Mouse (Mus musculus) thymus, adult 2 months (tissue): ENCODE results near the gene Mxd1. TPM values are rescaled to one million over a fixed set of nuclear protein-coding genes. Genes with fewer than 3 reads are reported as not detected.

Source experiments
- DNase-seq: peaks from one replicate; pipeline ENCODE4 v3.0.0; 2021
- H3K27ac ChIP-seq: fragments of 200-500 bp; 2 replicates; pipeline ENCODE4 v1.5.1; 2012; ENCODE audit warnings: low read length, control low read depth; ENCODE audit not compliant: control insufficient read depth, insufficient read depth
- H3K27me3 ChIP-seq: fragments of 200-500 bp; 2 replicates; pipeline ENCODE4 v1.6.1; 2012; ENCODE audit warnings: mild to moderate bottlenecking, low read length, moderate library complexity, mixed read lengths; ENCODE audit not compliant: control insufficient read depth, insufficient read depth
- H3K36me3 ChIP-seq: fragments of 200-500 bp; 2 replicates; pipeline ENCODE4 v1.6.1; 2012; ENCODE audit warnings: mild to moderate bottlenecking, low read length, moderate library complexity; ENCODE audit not compliant: control insufficient read depth, insufficient read depth
- H3K4me1 ChIP-seq: fragments of 200-500 bp; replicated peaks from 2 replicates; pipeline ENCODE4 v1.6.1; 2012; ENCODE audit warnings: low read length; ENCODE audit not compliant: control insufficient read depth, insufficient read depth
- H3K4me3 ChIP-seq: fragments of 200-500 bp; 2 replicates; pipeline ENCODE4 v1.5.1; 2012; ENCODE audit warnings: mild to moderate bottlenecking, low read length, control low read depth, moderate library complexity; ENCODE audit not compliant: control insufficient read depth, insufficient read depth
- CTCF ChIP-seq: fragments of 200-500 bp; IDR thresholded peaks from 2 replicates; pipeline ENCODE4 v1.5.1; 2012; ENCODE audit warnings: mild to moderate bottlenecking, control low read depth, low read length, moderate library complexity, borderline replicate concordance; ENCODE audit not compliant: control insufficient read depth, poor library complexity, insufficient read depth; ENCODE audit errors: extremely low read depth
- POLR2A ChIP-seq: fragments of 200-500 bp; IDR thresholded peaks from 2 replicates; pipeline ENCODE4 v1.6.1; 2012; ENCODE audit warnings: mild to moderate bottlenecking, low read length, control low read depth, moderate library complexity; ENCODE audit not compliant: control insufficient read depth, poor library complexity, insufficient read depth; ENCODE audit errors: extremely low read depth
- WGBS: fragments of 180-500 bp; shearing (Covaris S2); methylation state at CpG from one replicate; pipeline ENCODE4 v1.1.7; 2018; 5-methylcytosine and 5-hydroxymethylcytosine counted together
- polyA plus RNA-seq: library from polyadenylated mRNA; depleted of rRNA; stranded (reverse); fragments of >200 nt; gene quantifications from 2 replicates; pipeline ENCODE4 v1.2.3, GENCODE M21; 2012

Gene Mxd1
- polyA plus RNA-seq, 1 experiment = 28.6 TPM

- TF ChIP-seq CTCF (no peak), POLR2A (no peak)
- Histone ChIP-seq H3K27me3 (no peaks in the 10 kb centered on the region), H3K27ac (no peak overlapping the region), H3K4me3 (no peak overlapping the region), H3K36me3 (peaks cover 17% of the 10 kb centered on the region), H3K4me1 (0 out of 2 replicates have a peak, but pooled peaks cover 1% of the 10 kb centered on the region)
- DNase-seq = no peak
- 95% methylated on average over 3 of the region's 3 CpGs for WGBS
Measured at GRCm38 (mm10) chr6:86689671-86690070, 20.7 kb upstream of the Mxd1 start.

GRCm38 (mm10) chr6:86686971-86687370 is 18.0 kb upstream of the Mxd1 start:
- no peak overlapping the region for H3K27ac ChIP-seq
- WGBS = 89% methylated on average over 1 of the region's 1 CpGs

GRCm38 (mm10) chr6:86684655-86685011 is 15.7 kb upstream of the Mxd1 start:
- 42% methylated on average over 12 of the region's 12 CpGs for WGBS
- TF ChIP-seq POLR2A (no peak), CTCF (no peak)
- Histone ChIP-seq H3K27ac (no peak overlapping the region), H3K4me1 (0 out of 2 replicates have a peak, but pooled peaks cover 4% of the 10 kb centered on the region), H3K27me3 (no peaks in the 10 kb centered on the region), H3K4me3 (peak overlapping the region; percentile 88), H3K36me3 (peaks cover 28% of the 10 kb centered on the region)
- DNase-seq = no peak

More at GRCm38 (mm10) chr6:86686971-86687370, 18.0 kb upstream of the Mxd1 start:
- TF ChIP-seq CTCF = no peak
- no peak for TF ChIP-seq POLR2A
- no peak for DNase-seq
- Histone ChIP-seq H3K36me3 (peaks cover 19% of the 10 kb centered on the region), H3K4me1 (0 out of 2 replicates have a peak, but pooled peaks cover 4% of the 10 kb centered on the region), H3K27me3 (no peaks in the 10 kb centered on the region), H3K4me3 (no peak overlapping the region)

GRCm38 (mm10) chr6:86683872-86684654 is 15.1 kb upstream of the Mxd1 start, which contains the start of gene Snrnp27:
Gene Snrnp27, minus strand, starts transcription at chr6:86684522.
- TF ChIP-seq POLR2A (peak; percentile 81), CTCF (no peak)
- Histone ChIP-seq H3K27me3 (no peaks in the 10 kb centered on the region), H3K27ac (peak within 1 kb of the TSS; percentile 13; the same call in 1 of the 2 replicates), H3K4me3 (peak within 1 kb of the TSS; percentile 88), H3K4me1 (0 out of 2 replicates have a peak, but pooled peaks cover 4% of the 10 kb centered on the region), H3K36me3 (peaks cover 34% of the 10 kb centered on the region)
- peak; percentile 93 for DNase-seq
- WGBS = 3% methylated on average over 36 of the region's 36 CpGs

GRCm38 (mm10) chr6:86681289-86681688 is 12.3 kb upstream of the Mxd1 start:
- Histone ChIP-seq H3K4me3 (no peak overlapping the region), H3K36me3 (peaks cover 52% of the 10 kb centered on the region), H3K27ac (no peak overlapping the region), H3K27me3 (no peaks in the 10 kb centered on the region), H3K4me1 (0 out of 2 replicates have a peak, but pooled peaks cover 4% of the 10 kb centered on the region)
- no peak for DNase-seq
- 93% methylated on average over 3 of the region's 3 CpGs for WGBS
- TF ChIP-seq CTCF = no peak
- no peak for TF ChIP-seq POLR2A

- TF ChIP-seq CTCF (no peak), POLR2A (no peak)
- Histone ChIP-seq H3K4me1 (no peaks in the 10 kb centered on the region), H3K27me3 (no peaks in the 10 kb centered on the region), H3K27ac (no peak overlapping the region), H3K36me3 (peaks cover 72% of the 10 kb centered on the region), H3K4me3 (no peak overlapping the region)
- no peak for DNase-seq
- 94% methylated on average over 6 of the region's 6 CpGs for WGBS
Measured at GRCm38 (mm10) chr6:86678341-86678740, 9.4 kb upstream of the Mxd1 start.

GRCm38 (mm10) chr6:86670873-86671272 is 1.9 kb upstream of the Mxd1 start:
- peak; percentile 53 for DNase-seq
- H3K36me3 ChIP-seq = peaks cover 28% of the 10 kb centered on the region
- 27% methylated on average over 2 of the region's 2 CpGs for WGBS
- peaks cover 6% of the 10 kb centered on the region; the same call in 1 of the 2 replicates for H3K4me1 ChIP-seq
- H3K4me3 ChIP-seq = no peak overlapping the region
- no peak overlapping the region for H3K27ac ChIP-seq
- H3K27me3 ChIP-seq = no peaks in the 10 kb centered on the region
- no peak for TF ChIP-seq CTCF
- TF ChIP-seq POLR2A = no peak
